Mouse (Mus musculus) brain, embryonic 14.5 days (tissue): ENCODE measurements at regions not wholly inside any gene's neighbourhood (a gene's known extent, or its start where the extent isn't known, plus 50 kb on each side); places are given as distances from the start of the nearest gene placed in this dataset.

ENCODE experiments used
- DNase-seq: peaks from one replicate; pipeline ENCODE4 v3.0.0-alpha.2; 2011; ENCODE audit warnings: low read depth
- CTCF ChIP-seq: fragments of 200-500 bp; IDR thresholded peaks from 2 replicates; pipeline ENCODE4 v1.5.1; 2012; ENCODE audit warnings: inconsistent platforms, mild to moderate bottlenecking, moderate library complexity, borderline replicate concordance; ENCODE audit not compliant: insufficient read depth, insufficient read length; ENCODE audit errors: extremely low read depth
- POLR2A ChIP-seq: fragments of 200-500 bp; IDR thresholded peaks from 2 replicates; pipeline ENCODE4 v1.6.1; 2012; ENCODE audit warnings: mild to moderate bottlenecking, inconsistent platforms, borderline replicate concordance; ENCODE audit not compliant: poor library complexity, insufficient read depth, insufficient read length, severe bottlenecking; ENCODE audit errors: extremely low read depth

DNA sequence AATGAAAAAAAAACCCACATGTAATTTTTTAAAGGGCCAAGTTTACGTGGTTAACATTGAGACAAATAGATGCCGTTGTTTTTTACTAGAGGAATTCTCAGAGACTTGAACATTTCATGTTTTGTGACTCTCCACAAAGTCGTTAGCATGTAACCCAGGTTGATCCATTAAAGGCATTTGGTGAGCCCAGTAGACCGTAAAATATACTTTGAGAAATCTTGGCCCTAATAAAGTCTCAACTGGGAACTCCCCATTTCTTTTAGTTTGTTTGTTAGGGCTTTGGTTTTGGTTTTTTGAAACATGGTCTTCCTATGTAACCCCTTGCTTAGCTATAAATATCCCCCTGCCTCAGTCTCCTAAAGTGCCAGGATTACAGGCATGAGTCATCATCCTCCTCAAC, 85.9 kb upstream of the Tbl1xr1 start:
- no peak for DNase-seq
- TF ChIP-seq CTCF (no peak), POLR2A (no peak)

DNA sequence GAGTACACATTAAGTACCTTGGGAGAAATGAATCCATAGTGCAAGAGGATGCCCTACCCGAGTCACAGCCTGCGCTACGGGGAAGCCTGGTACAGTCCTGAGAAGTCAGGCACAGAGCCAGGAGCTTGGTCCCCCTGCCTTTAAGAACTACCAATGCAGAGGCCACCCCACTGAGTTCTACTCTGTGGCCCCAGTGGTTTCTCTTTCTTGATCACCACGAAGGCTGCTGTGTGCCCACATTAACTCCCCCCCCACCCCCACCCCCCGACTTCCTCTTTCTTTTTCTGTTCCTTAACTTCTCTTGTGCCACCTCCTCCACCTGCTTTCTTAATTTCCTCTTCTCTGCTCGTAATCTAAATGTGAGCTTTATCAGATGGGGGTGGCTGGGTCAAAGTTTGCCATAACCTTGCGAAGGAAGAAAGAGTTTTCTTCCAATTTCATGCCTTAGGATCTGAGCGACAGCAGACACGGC, 84.7 kb upstream of the Tbl1xr1 start:
- TF ChIP-seq POLR2A (no peak), CTCF (no peak)
- DNase-seq = no peak

DNA sequence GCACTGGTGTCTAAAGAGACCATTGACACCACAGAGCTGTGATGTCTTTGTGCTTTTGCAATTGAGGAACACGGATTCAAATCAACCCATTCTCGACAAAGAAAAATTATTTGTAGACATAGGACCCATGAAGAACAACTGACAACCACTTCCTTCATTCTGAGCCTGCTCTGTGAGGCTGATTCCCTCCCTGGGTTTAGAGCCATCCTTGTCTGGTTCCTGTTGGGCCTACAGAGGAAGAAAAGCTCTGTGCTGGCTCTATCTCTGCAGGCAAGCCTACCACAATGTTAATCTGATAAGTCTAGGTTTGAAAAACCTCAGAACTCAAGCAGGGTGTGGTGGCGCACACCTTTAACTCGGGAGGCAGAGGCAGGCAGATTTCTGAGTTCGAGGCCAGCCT, 84.2 kb upstream of the Tbl1xr1 start:
- no peak for DNase-seq
- no peak for TF ChIP-seq POLR2A

DNA sequence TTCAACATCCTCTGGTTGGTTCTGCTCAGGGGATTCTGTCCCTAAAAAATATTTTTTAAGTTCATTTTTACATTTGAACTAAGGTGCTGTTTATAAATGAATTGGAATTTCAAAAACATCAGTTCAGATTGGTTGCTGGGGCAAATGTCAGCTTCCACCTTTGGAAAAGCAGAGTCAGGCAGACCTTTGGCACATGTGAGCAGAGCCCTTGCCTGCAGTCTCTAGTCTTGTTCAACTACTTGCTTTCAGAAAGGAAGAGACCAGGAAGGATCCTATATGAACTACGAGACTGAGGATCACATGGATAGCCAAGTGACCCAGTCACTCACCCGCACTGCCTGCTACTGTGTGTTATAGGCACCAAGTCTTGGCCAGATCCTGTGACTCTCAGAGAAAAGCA, 82.5 kb upstream of the Tbl1xr1 start:
- TF ChIP-seq POLR2A (no peak), CTCF (no peak)
- DNase-seq = no peak

DNA sequence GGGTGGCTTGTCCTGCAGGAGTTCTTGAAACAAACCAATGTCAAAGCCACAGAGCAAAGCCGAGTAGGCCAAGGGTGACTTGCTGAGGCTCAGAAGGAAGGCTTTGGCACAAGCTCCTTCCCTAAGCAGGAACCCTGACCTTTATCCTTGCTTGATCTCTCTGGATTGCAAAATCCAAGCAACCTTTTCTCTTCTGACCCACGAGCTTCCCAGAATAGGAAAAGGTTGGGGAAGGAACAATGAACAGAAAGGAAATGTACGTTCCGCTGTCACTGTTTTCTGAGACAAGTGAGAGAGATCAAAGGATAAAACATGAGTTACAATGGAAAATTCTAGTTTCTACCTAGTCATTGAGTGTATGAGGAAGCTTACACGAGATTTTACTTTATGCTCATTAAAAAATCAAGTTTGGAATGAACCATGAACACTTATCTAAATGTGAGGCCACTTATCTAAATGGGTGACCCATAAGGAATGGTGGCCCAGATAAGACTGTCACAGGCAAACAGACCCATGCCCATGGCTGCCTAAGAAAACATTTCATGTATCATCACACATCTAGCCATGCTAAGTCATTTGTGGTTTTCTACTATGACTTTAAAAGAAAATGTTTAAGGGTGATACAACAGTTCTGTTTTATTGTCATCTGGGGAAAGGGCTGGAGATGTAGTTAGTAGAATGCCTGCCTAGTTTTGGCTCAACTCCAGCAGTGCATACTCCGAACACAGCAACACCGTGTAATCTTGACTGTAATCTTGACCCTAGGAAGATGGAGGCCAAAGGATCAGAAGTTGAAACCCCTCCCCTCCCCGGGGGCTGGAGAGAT, 80.7 kb upstream of the Tbl1xr1 start:
- DNase-seq = no peak
- TF ChIP-seq CTCF = no peak
- no peak for TF ChIP-seq POLR2A

DNA sequence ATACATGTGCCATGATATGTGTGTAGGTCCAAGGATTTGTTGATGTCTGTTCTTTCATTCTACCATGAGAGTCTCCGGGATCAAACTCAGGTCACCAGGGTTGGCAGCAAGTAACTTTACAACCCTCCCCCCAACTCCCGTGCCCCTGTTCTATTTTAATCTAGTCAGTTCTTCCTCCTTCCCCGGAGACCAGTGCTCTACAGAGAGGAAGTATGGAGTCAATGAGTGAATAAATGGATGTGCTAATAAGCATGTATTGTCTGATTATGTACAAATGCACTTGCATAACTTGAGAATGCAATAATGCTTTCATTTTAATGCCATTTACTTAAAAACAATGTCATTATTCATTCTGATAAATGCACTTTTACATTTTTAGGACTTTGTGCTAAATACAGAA, 79.1 kb upstream of the Tbl1xr1 start:
- TF ChIP-seq CTCF (no peak), POLR2A (no peak)
- DNase-seq = no peak

DNA sequence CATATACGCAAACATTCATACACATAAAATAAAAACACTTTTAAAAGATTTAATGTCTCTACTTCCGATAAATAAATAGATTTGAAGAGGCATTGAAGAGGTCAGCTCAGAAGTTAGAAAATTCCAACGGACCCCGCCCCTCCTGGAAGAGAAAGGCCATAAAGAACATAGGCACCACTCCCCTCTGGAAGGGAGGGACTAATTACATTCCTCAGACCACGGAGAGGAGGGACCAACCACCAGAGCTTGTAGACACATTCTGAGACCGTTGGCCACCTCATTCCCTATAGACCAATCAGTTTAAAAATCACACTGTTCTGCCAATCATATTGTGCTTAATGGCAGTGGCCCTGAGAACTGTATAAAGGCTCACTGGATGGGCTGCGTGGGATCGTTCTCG, 71.0 kb upstream of the Tbl1xr1 start:
- DNase-seq = no peak
- TF ChIP-seq POLR2A (no peak), CTCF (no peak)

DNA sequence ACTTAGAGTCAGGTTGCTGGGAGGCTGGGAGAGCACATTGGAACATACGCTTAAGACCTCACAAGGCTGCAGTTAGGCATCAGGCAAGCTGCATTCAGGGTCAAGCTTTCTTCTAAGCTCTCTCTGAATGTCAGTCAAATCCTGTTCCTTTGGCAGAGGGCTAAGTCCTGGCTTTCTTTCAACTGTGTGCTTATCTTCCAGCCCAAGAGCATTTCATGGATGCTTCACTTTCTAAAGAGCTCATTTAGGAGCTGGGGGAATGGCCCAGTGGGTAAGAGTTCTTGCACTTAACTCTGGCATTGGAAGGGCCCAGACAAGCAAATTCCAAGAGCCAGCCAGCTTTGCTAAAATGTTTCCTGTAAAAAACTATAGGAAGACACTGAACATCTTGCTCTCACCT, 70.3 kb upstream of the Tbl1xr1 start:
- peak; percentile 63 for DNase-seq
- no peak for TF ChIP-seq CTCF
- TF ChIP-seq POLR2A = no peak

DNA sequence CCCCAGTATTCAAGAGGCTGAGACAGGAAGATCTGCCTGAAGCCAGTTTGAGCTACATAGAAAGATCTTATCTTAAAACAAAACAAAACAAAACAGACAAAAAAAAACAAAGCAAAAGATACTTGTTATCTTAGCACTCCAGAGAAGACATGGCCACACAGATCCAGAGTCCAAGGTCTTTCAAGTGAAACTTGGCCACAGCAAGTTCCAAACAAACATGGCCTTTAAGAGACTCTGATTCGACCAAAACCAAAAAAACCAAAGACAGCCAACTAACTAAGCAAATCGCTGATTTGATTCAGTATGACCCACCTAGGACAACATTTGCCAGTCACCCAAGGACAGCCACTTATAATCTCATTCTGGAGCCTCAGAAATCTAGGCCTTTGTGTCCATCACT, 69.8 kb upstream of the Tbl1xr1 start:
- TF ChIP-seq POLR2A (no peak), CTCF (no peak)
- DNase-seq = no peak

DNA sequence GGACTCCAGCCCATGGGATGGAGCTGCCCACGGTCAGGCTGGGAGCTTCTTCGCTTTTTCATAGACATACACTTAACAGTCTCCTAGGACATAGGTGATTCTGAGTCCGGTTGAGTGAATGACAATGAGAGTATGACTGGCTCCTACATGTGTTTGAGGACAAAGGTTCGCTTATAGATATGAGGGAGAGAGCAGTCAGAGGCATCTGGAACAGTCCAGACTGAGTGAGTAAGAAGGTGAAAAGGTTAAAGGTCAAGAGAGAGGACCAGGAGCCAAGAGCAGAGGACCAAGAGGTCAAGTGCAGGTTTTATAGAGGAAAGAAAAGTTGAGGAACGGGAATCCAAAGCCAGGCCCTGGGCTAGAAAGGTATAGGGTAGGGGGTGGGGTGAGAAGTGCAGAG, 68.7 kb upstream of the Tbl1xr1 start:
- no peak for TF ChIP-seq POLR2A
- no peak for TF ChIP-seq CTCF
- DNase-seq = no peak

DNA sequence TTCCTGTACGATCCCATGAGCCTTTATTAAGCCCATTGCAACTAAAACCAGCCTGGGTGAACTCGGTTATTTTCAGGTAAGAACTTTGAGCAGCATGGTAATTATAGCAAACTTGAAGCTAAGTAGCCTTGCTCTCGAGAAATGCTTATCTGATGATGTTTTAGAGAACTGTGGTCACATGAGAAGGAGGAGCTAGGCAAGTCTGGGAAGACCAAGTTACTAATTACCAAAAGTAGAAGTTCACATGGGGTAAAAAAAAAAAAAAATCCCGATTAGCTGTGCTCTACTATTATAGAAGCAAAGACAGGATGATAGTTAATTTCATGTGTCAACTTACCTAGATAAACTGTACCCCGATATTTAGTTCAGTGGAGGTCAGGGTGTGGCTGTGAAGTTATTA, 68.0 kb upstream of the Tbl1xr1 start:
- DNase-seq = no peak
- TF ChIP-seq CTCF (no peak), POLR2A (no peak)
